Mouse (Mus musculus) left cerebral cortex, postnatal 36 days (tissue): ENCODE data around the gene Tcp10c. TPM values are rescaled to one million over a fixed set of nuclear protein-coding genes. Genes with fewer than 3 reads are reported as not detected.

ENCODE experiments used
- total RNA-seq, 2 experiments: library from RNA; stranded (reverse); gene quantifications; 2 replicates each; pipeline ENCODE4 v1.2.3; 2021

The Tcp10c gene
- total RNA-seq, 2 experiments from 2014 or later = 0.25 TPM; not detected in 1

Other genes starting within 250 kb of the Tcp10c start
- gene Unc93a, start 222.8 kb upstream of the Tcp10c start, total RNA-seq = under 1 TPM in 1 of 2 experiments, not detected in 1; 0.15 TPM
- not detected for gene Smok2a, start 133.4 kb upstream of the Tcp10c start, total RNA-seq
- not detected for gene Smok2b, start 124.3 kb upstream of the Tcp10c start, total RNA-seq